Mouse (Mus musculus) neural tube, embryonic 11.5 days (tissue): ENCODE results near the gene Ube2t. TPM values are rescaled to one million over a fixed set of nuclear protein-coding genes. Genes with fewer than 3 reads are reported as not detected.

ENCODE experiments used
- polyA plus RNA-seq: library from polyadenylated mRNA; unstranded; fragments of >200 nt; fragmentation: Nextera tagmentation; extraction: Ambion mirVana; gene quantifications from 2 replicates; pipeline ENCODE4 v1.2.1, GENCODE M21; 2014

Gene Ube2t
- polyA plus RNA-seq, 1 experiment from 2014 or later, result 44.8 TPM

Other genes with a start within 250 kb of the Ube2t start
- gene Ppp1r12b, start 6.6 kb upstream of the Ube2t start, polyA plus RNA-seq, result 6.8 and 7.8 TPM in 2 replicates
- 0.41 and 0.52 TPM in 2 replicates for gene Lgr6, start 142.7 kb downstream of the Ube2t start, polyA plus RNA-seq
- 1.6 and 1.7 TPM in 2 replicates for gene Ptpn7, start 170.1 kb downstream of the Ube2t start, polyA plus RNA-seq
- gene Arl8a, start 184.3 kb downstream of the Ube2t start, polyA plus RNA-seq, result 104 and 111 TPM in 2 replicates
- gene Gpr37l1, start 205.1 kb downstream of the Ube2t start, polyA plus RNA-seq, result not detected in 2 replicates